Mouse (Mus musculus) hindbrain, embryonic 11.5 days (tissue): ENCODE results near the gene C1qtnf12. TPM values are rescaled to one million over a fixed set of nuclear protein-coding genes. Genes with fewer than 3 reads are reported as not detected.
A peak's percentile ranks its signal among the peaks of the same experiment; 100 is the strongest.

ENCODE experiments used
- ATAC-seq: fragments of 200-750 bp; cut with Nextera tagmentation; 2 replicates; pipeline ENCODE4 v1.8.0; 2017; ENCODE audit warnings: mild to moderate bottlenecking, moderate TSS enrichment, moderate library complexity; ENCODE audit not compliant: low FRiP score
- DNase-seq: peaks from one replicate; pipeline ENCODE4 v3.0.0-alpha.2; 2015; ENCODE audit warnings: low spot score
- H3K27ac ChIP-seq: fragments of 300-500 bp; sonication (generic); 2 replicates; pipeline ENCODE4 v1.5.1; 2014; ENCODE audit warnings: mild to moderate bottlenecking, low read depth, low read length
- H3K27me3 ChIP-seq: fragments of 300-500 bp; sonication (generic); 2 replicates; pipeline ENCODE4 v1.6.1; 2014; ENCODE audit warnings: mild to moderate bottlenecking, low read length, moderate library complexity, mixed read lengths; ENCODE audit not compliant: control insufficient read depth, insufficient read depth
- H3K36me3 ChIP-seq: fragments of 300-500 bp; sonication (generic); 2 replicates; pipeline ENCODE4 v1.6.1; 2014; ENCODE audit warnings: mild to moderate bottlenecking, low read length, moderate library complexity, mixed read lengths; ENCODE audit not compliant: control insufficient read depth, insufficient read depth
- H3K4me1 ChIP-seq: fragments of 300-500 bp; sonication (generic); replicated peaks from 2 replicates; pipeline ENCODE4 v1.6.1; 2014; ENCODE audit warnings: low read length, mixed read lengths; ENCODE audit not compliant: control insufficient read depth, insufficient read depth
- H3K4me2 ChIP-seq: fragments of 300-500 bp; sonication (generic); replicated peaks from 2 replicates; pipeline ENCODE4 v1.6.1; 2014; ENCODE audit warnings: mild to moderate bottlenecking, low read depth, low read length
- H3K4me3 ChIP-seq: fragments of 300-500 bp; sonication (generic); 2 replicates; pipeline ENCODE4 v1.5.1; 2014; ENCODE audit warnings: low read depth, low read length
- H3K9ac ChIP-seq: fragments of 300-500 bp; sonication (generic); 2 replicates; pipeline ENCODE4 v1.6.1; 2014; ENCODE audit warnings: low read depth, low read length
- H3K9me3 ChIP-seq: fragments of 300-500 bp; sonication (generic); 2 replicates; pipeline ENCODE4 v1.6.1; 2016; ENCODE audit warnings: low read length; ENCODE audit not compliant: control insufficient read depth
- WGBS: fragments of 180-500 bp; shearing (Covaris S2); extraction: QIAGEN DNeasy Blood & Tissue Kit; methylation state at CpG from one replicate; pipeline ENCODE4 v1.1.7; 2014; 5-methylcytosine and 5-hydroxymethylcytosine counted together
- polyA plus RNA-seq: library from polyadenylated mRNA; unstranded; fragments of >200 nt; fragmentation: Nextera tagmentation; extraction: Ambion mirVana; gene quantifications from 2 replicates; pipeline ENCODE4 v1.2.1, GENCODE M21; 2014

Gene C1qtnf12
- polyA plus RNA-seq, 1 experiment from 2014 or later: 21.0 TPM

DNA sequence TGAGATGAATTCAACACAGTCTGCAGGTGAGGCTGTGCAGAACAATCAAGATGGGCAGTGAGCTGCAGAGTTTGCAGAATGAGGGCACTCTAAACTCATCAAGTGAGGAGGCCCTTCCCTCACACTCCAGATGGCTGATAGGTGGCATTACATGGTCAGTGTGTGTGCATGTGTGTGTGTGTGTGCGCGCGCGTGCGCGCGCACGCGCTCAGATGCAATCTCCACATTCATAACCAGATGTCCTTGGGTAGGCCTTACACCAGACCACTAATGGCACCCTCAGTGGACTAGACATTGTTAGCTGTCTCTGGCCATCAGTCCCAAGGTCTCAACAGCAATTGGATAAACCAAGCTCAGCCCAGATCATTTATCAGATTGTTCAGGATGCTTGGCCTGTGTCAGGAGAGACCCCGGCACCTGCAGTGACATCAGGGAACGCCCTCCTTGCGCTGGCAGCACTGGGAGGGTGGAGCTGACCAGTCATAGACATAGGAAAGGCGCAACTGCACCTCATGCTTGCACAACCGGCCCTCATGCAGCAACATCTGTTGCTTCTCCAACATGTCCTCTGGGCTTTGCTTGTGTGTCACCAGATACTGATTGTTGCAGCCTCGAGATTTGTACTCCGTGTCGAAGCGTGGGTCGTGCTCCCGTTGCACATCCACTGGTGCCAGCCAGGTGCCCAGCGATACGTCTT, 29.2 kb downstream of the C1qtnf12 start:
- peak overlapping the region; percentile 85 for H3K4me3 ChIP-seq

DNA sequence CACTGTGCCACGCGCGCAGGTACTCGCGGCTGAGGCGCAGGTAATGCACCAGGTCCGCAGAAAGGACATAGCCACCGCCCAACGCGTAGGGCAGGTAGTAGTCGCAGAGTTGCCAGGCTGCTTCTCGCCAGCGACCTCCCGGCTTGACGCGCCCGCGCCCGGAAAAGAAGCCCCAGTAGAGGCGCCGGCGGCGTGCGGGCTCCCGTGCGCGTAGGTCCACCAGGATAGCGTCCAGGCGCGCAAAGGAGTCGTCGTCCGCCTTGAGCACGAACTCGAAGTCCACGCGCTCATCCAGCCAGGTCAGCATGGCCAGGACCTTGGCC, 29.8 kb downstream of the C1qtnf12 start:
- H3K9ac ChIP-seq: peak overlapping the region; percentile 79
- H3K36me3 ChIP-seq: no peaks in the 10 kb centered on the region
- no peak; the same call in 1 of the 2 replicates for ATAC-seq
- peak overlapping the region; percentile 98 for H3K4me2 ChIP-seq
- H3K27me3 ChIP-seq: no peaks in the 10 kb centered on the region
- WGBS: 33% methylated on average over 37 of the region's 37 CpGs
- DNase-seq: no peak
- no peaks in the 10 kb centered on the region for H3K9me3 ChIP-seq
- peak overlapping the region; percentile 85 for H3K4me3 ChIP-seq
- H3K4me1 ChIP-seq: peaks cover 13% of the 10 kb centered on the region
- H3K27ac ChIP-seq: peak overlapping the region; percentile 86

More for the DNA sequence above, 29.2 kb downstream of the C1qtnf12 start:
- no peak; the same call in 1 of the 2 replicates for ATAC-seq
- no peaks in the 10 kb centered on the region for H3K27me3 ChIP-seq
- 88% methylated on average over 22 of the region's 22 CpGs for WGBS
- peak overlapping the region; percentile 79 for H3K9ac ChIP-seq
- DNase-seq: no peak
- H3K9me3 ChIP-seq: no peaks in the 10 kb centered on the region
- H3K27ac ChIP-seq: no peak overlapping the region
- peak overlapping the region; percentile 98 for H3K4me2 ChIP-seq
- peaks cover 13% of the 10 kb centered on the region for H3K4me1 ChIP-seq
- no peaks in the 10 kb centered on the region for H3K36me3 ChIP-seq

DNA sequence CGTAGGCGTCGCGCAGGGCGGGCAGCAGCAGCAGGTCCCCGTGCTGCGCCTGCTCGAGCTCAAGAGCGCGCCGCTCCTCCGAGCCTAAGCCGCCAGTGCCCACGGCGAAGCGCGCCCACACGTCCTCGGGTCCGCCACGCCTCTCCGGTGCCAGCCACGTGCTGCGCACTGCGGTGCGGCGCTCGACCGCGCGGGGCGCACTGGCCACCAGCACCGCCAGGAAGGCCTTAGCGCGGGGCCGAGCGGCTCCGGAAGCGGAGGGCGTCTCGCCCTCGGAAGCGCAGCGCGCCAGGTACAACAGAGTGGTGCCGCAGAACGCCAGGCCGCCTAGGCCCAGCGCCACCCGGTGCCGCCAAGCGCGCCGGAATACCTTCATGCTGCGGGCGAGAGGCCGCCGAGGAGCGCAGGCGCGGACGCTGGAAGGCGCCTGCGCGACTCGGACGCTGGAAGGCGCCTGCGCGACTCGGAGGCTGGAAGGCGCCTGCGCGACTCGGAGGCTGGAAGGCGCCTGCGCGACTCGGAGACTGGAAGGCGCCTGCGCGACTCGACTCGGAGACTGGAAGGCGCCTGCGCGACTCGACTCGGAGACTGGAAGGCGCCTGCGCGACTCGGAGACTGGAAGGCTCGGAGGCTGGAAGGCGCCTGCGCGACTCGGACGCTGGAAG, 30.3 kb downstream of the C1qtnf12 start, which contains the start of the genes B3galt6 and Sdf4:
Gene B3galt6 (minus strand): TSS at position 409 of the 665 bp plus-strand sequence.
Gene Sdf4 (plus strand): TSS at position 632 of the 665 bp plus-strand sequence.
- WGBS: under 1% methylated on average over 96 of the region's 99 CpGs
- peak; percentile 87 for DNase-seq
- Histone ChIP-seq H3K9me3 (no peaks in the 10 kb centered on the region), H3K27me3 (no peaks in the 10 kb centered on the region), H3K4me1 (peaks cover 13% of the 10 kb centered on the region), H3K27ac (peak within 1 kb of the TSS; percentile 92), H3K36me3 (no peaks in the 10 kb centered on the region), H3K4me3 (peak within 1 kb of the TSS; percentile 85), H3K9ac (peak within 1 kb of the TSS; percentile 79), H3K4me2 (peak within 1 kb of the TSS; percentile 98)
- peak; percentile 87 for ATAC-seq

- under 1% methylated on average over 70 of the region's 70 CpGs for WGBS
- H3K4me3 ChIP-seq: peak overlapping the region; percentile 85
- H3K36me3 ChIP-seq: no peaks in the 10 kb centered on the region
- peak overlapping the region; percentile 60 for H3K4me2 ChIP-seq
- peaks cover 13% of the 10 kb centered on the region for H3K4me1 ChIP-seq
- ATAC-seq: peak; percentile 87
- peak overlapping the region; percentile 72 for H3K9ac ChIP-seq
- H3K27ac ChIP-seq: peak overlapping the region; percentile 92
- peak; percentile 96 for DNase-seq
- H3K9me3 ChIP-seq: no peaks in the 10 kb centered on the region
- no peaks in the 10 kb centered on the region for H3K27me3 ChIP-seq
Measured at GRCm38 (mm10) chr4:155992906-155993547, 30.9 kb downstream of the C1qtnf12 start.

- peak overlapping the region; percentile 72 for H3K9ac ChIP-seq
- DNase-seq: no peak
- H3K4me3 ChIP-seq: peak overlapping the region; percentile 85
- no peak for ATAC-seq
- no peaks in the 10 kb centered on the region for H3K9me3 ChIP-seq
- peak overlapping the region; percentile 60 for H3K4me2 ChIP-seq
- 7% methylated on average over 15 of the region's 15 CpGs for WGBS
- peaks cover 13% of the 10 kb centered on the region for H3K4me1 ChIP-seq
- H3K27ac ChIP-seq: peak overlapping the region; percentile 92
- H3K36me3 ChIP-seq: no peaks in the 10 kb centered on the region
- no peaks in the 10 kb centered on the region for H3K27me3 ChIP-seq
Measured at GRCm38 (mm10) chr4:155993606-155994005, 31.5 kb downstream of the C1qtnf12 start.

DNA sequence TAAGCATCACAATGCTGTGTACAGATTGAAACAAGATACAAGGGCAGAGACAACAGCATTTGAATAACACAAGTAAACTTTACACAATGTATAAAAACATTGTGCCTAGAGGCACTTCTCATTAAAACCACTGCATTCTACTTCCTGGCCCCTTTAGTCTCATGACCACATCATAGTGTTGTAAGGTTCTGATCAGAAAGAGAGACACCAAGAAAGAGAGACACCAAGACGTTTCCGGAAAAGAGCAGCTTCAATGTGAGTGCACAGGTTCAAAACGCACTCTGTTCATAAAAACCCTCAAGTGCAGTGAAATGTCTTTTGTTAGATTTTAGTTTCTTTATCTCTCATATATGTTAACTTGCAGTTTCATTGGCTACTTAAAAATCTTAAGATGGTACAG, 42.0 kb downstream of the C1qtnf12 start:
- Histone ChIP-seq H3K9ac (no peak overlapping the region), H3K27ac (no peak overlapping the region), H3K36me3 (peaks cover 29% of the 10 kb centered on the region), H3K4me2 (no peak overlapping the region), H3K27me3 (no peaks in the 10 kb centered on the region), H3K4me1 (no peaks in the 10 kb centered on the region), H3K4me3 (no peak overlapping the region), H3K9me3 (no peaks in the 10 kb centered on the region)
- no peak for DNase-seq
- no peak for ATAC-seq
- 95% methylated on average over 3 of the region's 3 CpGs for WGBS

- DNase-seq (no peak), ATAC-seq (no peak)
- WGBS: 97% methylated on average over 4 of the region's 4 CpGs
- no peak overlapping the region for H3K9ac ChIP-seq
- no peak overlapping the region for H3K27ac ChIP-seq
- no peak overlapping the region for H3K4me2 ChIP-seq
- H3K27me3 ChIP-seq: no peaks in the 10 kb centered on the region
- no peaks in the 10 kb centered on the region for H3K9me3 ChIP-seq
- H3K4me1 ChIP-seq: no peaks in the 10 kb centered on the region
- H3K4me3 ChIP-seq: no peak overlapping the region
- peaks cover 22% of the 10 kb centered on the region; the same call in 1 of the 2 replicates for H3K36me3 ChIP-seq
Measured at GRCm38 (mm10) chr4:156008369-156008768, 46.3 kb downstream of the C1qtnf12 start.

DNA sequence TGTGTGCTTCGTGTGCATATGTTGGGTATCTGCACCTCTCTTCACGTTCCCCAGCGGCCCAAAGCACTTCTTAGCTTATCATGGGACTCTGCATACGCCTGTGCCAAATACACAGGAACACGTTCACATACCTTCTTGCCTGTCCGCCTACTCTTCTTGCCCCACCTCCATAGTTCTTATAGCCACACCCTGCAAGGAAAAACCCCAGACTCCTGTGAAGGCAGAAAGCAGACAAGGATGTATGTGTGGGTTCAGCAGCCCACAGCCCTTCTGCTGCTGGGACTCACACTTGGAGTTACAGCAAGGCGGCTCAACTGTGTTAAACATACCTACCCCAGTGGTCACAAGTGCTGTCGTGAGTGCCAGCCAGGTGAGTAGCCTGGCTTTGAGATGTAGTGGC, 51.5 kb downstream of the C1qtnf12 start, which contains the start of gene Tnfrsf4:
Gene Tnfrsf4 (plus strand): TSS at position 207 of the 400 bp plus-strand sequence.
- H3K27ac ChIP-seq: no peak within 1 kb of the TSS
- H3K36me3 ChIP-seq: peaks cover 13% of the 10 kb centered on the region; the same call in 1 of the 2 replicates
- no peak within 1 kb of the TSS for H3K4me3 ChIP-seq
- ATAC-seq: no peak
- no peaks in the 10 kb centered on the region for H3K4me1 ChIP-seq
- H3K9me3 ChIP-seq: no peaks in the 10 kb centered on the region
- 86% methylated on average over 8 of the region's 8 CpGs for WGBS
- H3K27me3 ChIP-seq: no peaks in the 10 kb centered on the region
- DNase-seq: no peak
- H3K9ac ChIP-seq: no peak within 1 kb of the TSS
- H3K4me2 ChIP-seq: no peak within 1 kb of the TSS
